Mouse (Mus musculus): Measurements from ENCODE around the gene Zfp740. TPM values are rescaled to one million over a fixed set of nuclear protein-coding genes. Genes with fewer than 3 reads are reported as not detected.

The Zfp740 gene
- polyA plus RNA-seq, 1 experiment from 2014 or later = 28.4 TPM

DNA sequence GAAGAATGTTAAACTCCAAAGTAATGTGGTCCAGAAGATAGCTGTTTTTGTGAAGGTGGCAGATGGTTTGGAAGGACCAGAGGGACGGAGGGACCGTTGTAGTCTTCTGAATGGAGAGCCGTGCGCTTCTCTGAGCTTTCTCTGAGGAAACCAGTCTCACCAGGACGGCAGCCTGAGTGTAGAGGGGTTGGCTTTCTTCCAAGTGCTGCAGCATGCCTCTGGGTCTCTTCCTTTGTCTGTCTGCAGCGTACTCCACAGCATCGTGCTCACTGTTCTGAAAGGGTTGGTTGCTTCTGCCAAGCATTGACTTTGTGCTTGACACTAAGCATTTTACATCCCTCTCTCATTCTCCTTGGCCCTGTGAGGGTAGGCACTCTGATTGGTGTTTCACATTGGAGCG is 2.7 kb downstream of the Zfp740 start:
- Histone ChIP-seq H3K9me3 (ENCODE audit: control insufficient read depth, low read length) (no peaks in the 10 kb centered on the region), H3K4me2 (ENCODE audit: low read length) (peak overlapping the region; percentile 67), H3K9ac (ENCODE audit: low read length) (peak overlapping the region; percentile 91), H3K4me3 (ENCODE audit: control insufficient read depth in 1 of 2, insufficient read depth in 1 of 2, low read depth in 1 of 2, low read length in 2 of 2) (no peak overlapping the region), H3K27me3 (ENCODE audit: control insufficient read depth, insufficient read depth, low read length) (no peaks in the 10 kb centered on the region), H3K27ac (replicated peaks in 1 of 2; ENCODE audit: control insufficient read depth in 1 of 2, insufficient read depth in 1 of 2, low read depth in 2 of 2, low read length in 2 of 2) (0 out of 4 replicates have a peak overlapping the region, but pooled peaks of 1 of the 2 experiments have one; percentile 30), H3K36me3 (ENCODE audit: control insufficient read depth, insufficient read depth, low read length) (peaks cover 62% of the 10 kb centered on the region), H3K4me1 (ENCODE audit: control insufficient read depth in 2 of 2, insufficient read depth in 2 of 2, low read length in 2 of 2) (peaks cover 11 to 30% of the 10 kb centered on the region in 2 experiments)
- WGBS = 32% methylated on average over 8 of the region's 8 CpGs
- no peak for ATAC-seq (ENCODE audit: insufficient number of reproducible peaks, insufficient read depth, low FRiP score, low read depth)

DNA sequence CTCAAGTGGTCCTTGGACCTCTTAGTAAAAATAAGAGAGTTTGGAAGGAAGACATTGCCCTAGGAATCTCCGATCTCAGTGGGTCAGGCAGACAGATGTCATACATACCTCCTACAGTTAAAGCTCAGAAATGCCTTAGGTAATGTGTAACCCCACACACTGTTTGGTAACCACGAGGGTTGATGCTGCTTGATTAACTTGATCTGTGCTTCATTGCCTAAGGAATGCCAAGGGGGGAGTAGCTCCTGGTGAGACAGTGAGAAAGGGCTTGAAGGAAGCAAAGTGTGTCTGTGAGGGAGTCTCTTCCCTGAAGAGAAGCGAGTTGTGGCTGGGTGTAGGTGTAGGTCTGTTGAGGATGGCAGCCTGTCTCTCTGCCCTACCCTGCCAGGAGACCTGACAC is 4.3 kb downstream of the Zfp740 start:
- ATAC-seq (ENCODE audit: insufficient number of reproducible peaks, insufficient read depth, low FRiP score, low read depth) = no peak
- H3K9ac ChIP-seq (ENCODE audit: low read length) = no peak overlapping the region
- H3K4me3 ChIP-seq (ENCODE audit: control insufficient read depth in 1 of 2, insufficient read depth in 1 of 2, low read depth in 1 of 2, low read length in 2 of 2) = no peak overlapping the region
- H3K4me2 ChIP-seq (ENCODE audit: low read length) = no peak overlapping the region
- peaks cover 11 to 26% of the 10 kb centered on the region in 2 experiments for H3K4me1 ChIP-seq (ENCODE audit: control insufficient read depth in 2 of 2, insufficient read depth in 2 of 2, low read length in 2 of 2)
- no peaks in the 10 kb centered on the region for H3K27me3 ChIP-seq (ENCODE audit: control insufficient read depth, insufficient read depth, low read length)
- H3K27ac ChIP-seq (replicated peaks in 1 of 2; ENCODE audit: control insufficient read depth in 1 of 2, insufficient read depth in 1 of 2, low read depth in 2 of 2, low read length in 2 of 2) = no peak overlapping the region
- 86% methylated on average over 3 of the region's 3 CpGs for WGBS
- H3K36me3 ChIP-seq (ENCODE audit: control insufficient read depth, insufficient read depth, low read length) = peaks cover 75% of the 10 kb centered on the region
- no peaks in the 10 kb centered on the region for H3K9me3 ChIP-seq (ENCODE audit: control insufficient read depth, low read length)

DNA sequence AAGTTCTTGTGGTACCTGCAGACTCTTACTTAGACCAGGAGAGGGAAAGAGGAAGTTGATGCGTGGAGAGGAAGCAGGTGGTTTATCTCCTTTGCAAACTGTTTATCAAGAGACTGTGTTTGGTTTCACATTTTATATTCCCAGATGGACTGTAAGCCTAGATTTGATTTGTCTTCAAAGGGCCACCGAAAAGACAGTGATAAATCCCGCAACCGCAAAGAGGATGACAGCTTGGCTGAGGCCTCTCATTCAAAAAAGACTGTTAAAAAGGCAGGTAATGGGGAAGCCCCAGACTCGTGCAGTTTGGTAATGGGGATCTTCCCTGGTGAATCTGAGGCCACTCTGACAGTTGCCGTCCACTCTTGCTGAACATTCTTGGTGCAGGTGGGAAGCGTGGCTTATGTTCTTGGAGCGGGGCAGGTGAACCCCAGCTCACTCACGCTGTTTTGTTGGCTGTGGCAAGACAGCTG is 5.1 kb downstream of the Zfp740 start:
- Histone ChIP-seq H3K9me3 (ENCODE audit: control insufficient read depth, low read length) (no peaks in the 10 kb centered on the region), H3K9ac (ENCODE audit: low read length) (no peak overlapping the region), H3K36me3 (ENCODE audit: control insufficient read depth, insufficient read depth, low read length) (peaks cover 83% of the 10 kb centered on the region), H3K27me3 (ENCODE audit: control insufficient read depth, insufficient read depth, low read length) (no peaks in the 10 kb centered on the region), H3K4me2 (ENCODE audit: low read length) (no peak overlapping the region), H3K4me3 (ENCODE audit: control insufficient read depth in 1 of 2, insufficient read depth in 1 of 2, low read depth in 1 of 2, low read length in 2 of 2) (no peak overlapping the region), H3K4me1 (ENCODE audit: control insufficient read depth in 2 of 2, insufficient read depth in 2 of 2, low read length in 2 of 2) (peaks cover 11 to 22% of the 10 kb centered on the region in 2 experiments), H3K27ac (replicated peaks in 1 of 2; ENCODE audit: control insufficient read depth in 1 of 2, insufficient read depth in 1 of 2, low read depth in 2 of 2, low read length in 2 of 2) (no peak overlapping the region)
- ATAC-seq (ENCODE audit: insufficient number of reproducible peaks, insufficient read depth, low FRiP score, low read depth) = no peak
- 84% methylated on average over 9 of the region's 9 CpGs for WGBS

DNA sequence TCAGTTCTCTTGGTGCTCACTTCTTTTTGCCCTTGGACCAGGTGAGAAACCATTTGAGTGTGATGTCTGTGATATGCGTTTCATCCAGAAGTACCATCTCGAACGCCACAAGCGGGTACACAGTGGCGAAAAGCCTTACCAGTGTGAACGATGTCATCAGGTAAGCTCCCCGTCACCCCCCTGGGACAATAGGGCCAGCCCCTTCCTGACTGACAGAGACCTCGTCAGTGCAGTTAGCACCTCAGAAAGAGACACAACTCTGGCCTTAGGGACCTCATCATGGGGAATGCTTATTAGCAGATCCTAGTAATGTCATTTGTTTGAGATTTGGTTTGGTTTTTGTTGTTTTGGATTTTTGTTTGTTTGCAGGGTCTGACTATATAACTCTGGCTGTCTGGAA is 6.1 kb downstream of the Zfp740 start:
- no peak for ATAC-seq (ENCODE audit: insufficient number of reproducible peaks, insufficient read depth, low FRiP score, low read depth)
- Histone ChIP-seq H3K4me1 (ENCODE audit: control insufficient read depth in 2 of 2, insufficient read depth in 2 of 2, low read length in 2 of 2) (peaks cover 11 to 22% of the 10 kb centered on the region in 2 experiments), H3K27me3 (ENCODE audit: control insufficient read depth, insufficient read depth, low read length) (no peaks in the 10 kb centered on the region), H3K36me3 (ENCODE audit: control insufficient read depth, insufficient read depth, low read length) (peaks cover 93% of the 10 kb centered on the region), H3K4me2 (ENCODE audit: low read length) (no peak overlapping the region), H3K27ac (replicated peaks in 1 of 2; ENCODE audit: control insufficient read depth in 1 of 2, insufficient read depth in 1 of 2, low read depth in 2 of 2, low read length in 2 of 2) (no peak overlapping the region), H3K9ac (ENCODE audit: low read length) (no peak overlapping the region), H3K9me3 (ENCODE audit: control insufficient read depth, low read length) (no peaks in the 10 kb centered on the region), H3K4me3 (ENCODE audit: control insufficient read depth in 1 of 2, insufficient read depth in 1 of 2, low read depth in 1 of 2, low read length in 2 of 2) (no peak overlapping the region)
- WGBS = 88% methylated on average over 8 of the region's 8 CpGs

GRCm38 (mm10) chr15:102210816-102211215 is 7.8 kb downstream of the Zfp740 start:
- ATAC-seq (ENCODE audit: insufficient number of reproducible peaks, insufficient read depth, low FRiP score, low read depth) = no peak
- H3K36me3 ChIP-seq (ENCODE audit: control insufficient read depth, insufficient read depth, low read length) = peaks cover 96% of the 10 kb centered on the region
- 90% methylated on average over 4 of the region's 4 CpGs for WGBS
- H3K9me3 ChIP-seq (ENCODE audit: control insufficient read depth, low read length) = no peaks in the 10 kb centered on the region
- no peaks in the 10 kb centered on the region for H3K27me3 ChIP-seq (ENCODE audit: control insufficient read depth, insufficient read depth, low read length)
- no peak overlapping the region for H3K27ac ChIP-seq (replicated peaks in 1 of 2; ENCODE audit: control insufficient read depth in 1 of 2, insufficient read depth in 1 of 2, low read depth in 2 of 2, low read length in 2 of 2)
- H3K4me3 ChIP-seq (ENCODE audit: control insufficient read depth in 1 of 2, insufficient read depth in 1 of 2, low read depth in 1 of 2, low read length in 2 of 2) = no peak overlapping the region
- H3K4me1 ChIP-seq (ENCODE audit: control insufficient read depth in 2 of 2, insufficient read depth in 2 of 2, low read length in 2 of 2) = peaks cover 2 to 6% of the 10 kb centered on the region in 2 experiments; a peak in 3 of 4 replicates
- no peak overlapping the region for H3K9ac ChIP-seq (ENCODE audit: low read length)
- H3K4me2 ChIP-seq (ENCODE audit: low read length) = no peak overlapping the region

- 54% methylated on average over 6 of the region's 6 CpGs for WGBS
- H3K27ac ChIP-seq (replicated peaks in 1 of 2; ENCODE audit: control insufficient read depth in 1 of 2, insufficient read depth in 1 of 2, low read depth in 2 of 2, low read length in 2 of 2) = no peak overlapping the region
- no peaks in the 10 kb centered on the region for H3K9me3 ChIP-seq (ENCODE audit: control insufficient read depth, low read length)
- H3K4me3 ChIP-seq (ENCODE audit: control insufficient read depth in 1 of 2, insufficient read depth in 1 of 2, low read depth in 1 of 2, low read length in 2 of 2) = no peak overlapping the region
- peaks cover 0 to 2% of the 10 kb centered on the region in 2 experiments; a peak in 1 of 4 replicates for H3K4me1 ChIP-seq (ENCODE audit: control insufficient read depth in 2 of 2, insufficient read depth in 2 of 2, low read length in 2 of 2)
- H3K36me3 ChIP-seq (ENCODE audit: control insufficient read depth, insufficient read depth, low read length) = peaks cover 96% of the 10 kb centered on the region
- H3K9ac ChIP-seq (ENCODE audit: low read length) = no peak overlapping the region
- no peak overlapping the region for H3K4me2 ChIP-seq (ENCODE audit: low read length)
- no peak for ATAC-seq (ENCODE audit: insufficient number of reproducible peaks, insufficient read depth, low FRiP score, low read depth)
- no peaks in the 10 kb centered on the region for H3K27me3 ChIP-seq (ENCODE audit: control insufficient read depth, insufficient read depth, low read length)
Observed at GRCm38 (mm10) chr15:102211895-102212294, 8.8 kb downstream of the Zfp740 start.

- Histone ChIP-seq H3K36me3 (ENCODE audit: control insufficient read depth, insufficient read depth, low read length) (peaks cover 78% of the 10 kb centered on the region), H3K4me1 (ENCODE audit: control insufficient read depth in 2 of 2, insufficient read depth in 2 of 2, low read length in 2 of 2) (peaks cover 0 to 2% of the 10 kb centered on the region in 2 experiments; a peak in 1 of 4 replicates), H3K27me3 (ENCODE audit: control insufficient read depth, insufficient read depth, low read length) (no peaks in the 10 kb centered on the region), H3K4me2 (ENCODE audit: low read length) (no peak overlapping the region), H3K27ac (replicated peaks in 1 of 2; ENCODE audit: control insufficient read depth in 1 of 2, insufficient read depth in 1 of 2, low read depth in 2 of 2, low read length in 2 of 2) (no peak overlapping the region), H3K9me3 (ENCODE audit: control insufficient read depth, low read length) (no peaks in the 10 kb centered on the region), H3K4me3 (ENCODE audit: control insufficient read depth in 1 of 2, insufficient read depth in 1 of 2, low read depth in 1 of 2, low read length in 2 of 2) (no peak overlapping the region), H3K9ac (ENCODE audit: low read length) (no peak overlapping the region)
- no peak for ATAC-seq (ENCODE audit: insufficient number of reproducible peaks, insufficient read depth, low FRiP score, low read depth)
- 39% methylated on average over 2 of the region's 2 CpGs for WGBS
Observed at GRCm38 (mm10) chr15:102214132-102214531, 11.1 kb downstream of the Zfp740 start.

DNA sequence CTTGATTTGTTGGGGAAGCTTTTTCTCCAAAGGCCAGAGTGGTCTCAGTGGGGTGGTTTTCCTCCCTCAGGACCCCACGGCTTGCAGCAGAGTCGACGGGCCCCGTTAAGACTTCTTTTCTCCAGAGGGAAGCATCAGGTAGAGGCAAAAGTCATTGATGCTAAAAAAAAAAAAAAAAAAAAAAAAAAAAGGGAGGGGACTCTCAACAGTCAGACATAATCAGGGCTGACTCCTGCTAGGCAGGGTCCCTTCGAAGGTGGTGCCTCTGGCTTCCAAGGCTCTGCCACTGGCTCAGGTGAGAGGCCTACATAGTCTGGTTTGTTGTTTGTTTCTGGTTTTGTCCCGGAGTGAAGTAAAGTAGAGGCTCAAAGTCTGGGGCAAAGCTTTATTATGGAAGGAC is 12.6 kb downstream of the Zfp740 start:
- ATAC-seq (ENCODE audit: insufficient number of reproducible peaks, insufficient read depth, low FRiP score, low read depth) = no peak
- Histone ChIP-seq H3K9ac (ENCODE audit: low read length) (no peak overlapping the region), H3K9me3 (ENCODE audit: control insufficient read depth, low read length) (no peaks in the 10 kb centered on the region), H3K4me1 (ENCODE audit: control insufficient read depth in 2 of 2, insufficient read depth in 2 of 2, low read length in 2 of 2) (peaks cover 0 to 2% of the 10 kb centered on the region in 2 experiments; a peak in 1 of 4 replicates), H3K27ac (replicated peaks in 1 of 2; ENCODE audit: control insufficient read depth in 1 of 2, insufficient read depth in 1 of 2, low read depth in 2 of 2, low read length in 2 of 2) (no peak overlapping the region), H3K4me3 (ENCODE audit: control insufficient read depth in 1 of 2, insufficient read depth in 1 of 2, low read depth in 1 of 2, low read length in 2 of 2) (no peak overlapping the region), H3K4me2 (ENCODE audit: low read length) (no peak overlapping the region), H3K27me3 (ENCODE audit: control insufficient read depth, insufficient read depth, low read length) (no peaks in the 10 kb centered on the region), H3K36me3 (ENCODE audit: control insufficient read depth, insufficient read depth, low read length) (peaks cover 63% of the 10 kb centered on the region)
- WGBS = 76% methylated on average over 6 of the region's 6 CpGs
